In the genomic region with DNA sequence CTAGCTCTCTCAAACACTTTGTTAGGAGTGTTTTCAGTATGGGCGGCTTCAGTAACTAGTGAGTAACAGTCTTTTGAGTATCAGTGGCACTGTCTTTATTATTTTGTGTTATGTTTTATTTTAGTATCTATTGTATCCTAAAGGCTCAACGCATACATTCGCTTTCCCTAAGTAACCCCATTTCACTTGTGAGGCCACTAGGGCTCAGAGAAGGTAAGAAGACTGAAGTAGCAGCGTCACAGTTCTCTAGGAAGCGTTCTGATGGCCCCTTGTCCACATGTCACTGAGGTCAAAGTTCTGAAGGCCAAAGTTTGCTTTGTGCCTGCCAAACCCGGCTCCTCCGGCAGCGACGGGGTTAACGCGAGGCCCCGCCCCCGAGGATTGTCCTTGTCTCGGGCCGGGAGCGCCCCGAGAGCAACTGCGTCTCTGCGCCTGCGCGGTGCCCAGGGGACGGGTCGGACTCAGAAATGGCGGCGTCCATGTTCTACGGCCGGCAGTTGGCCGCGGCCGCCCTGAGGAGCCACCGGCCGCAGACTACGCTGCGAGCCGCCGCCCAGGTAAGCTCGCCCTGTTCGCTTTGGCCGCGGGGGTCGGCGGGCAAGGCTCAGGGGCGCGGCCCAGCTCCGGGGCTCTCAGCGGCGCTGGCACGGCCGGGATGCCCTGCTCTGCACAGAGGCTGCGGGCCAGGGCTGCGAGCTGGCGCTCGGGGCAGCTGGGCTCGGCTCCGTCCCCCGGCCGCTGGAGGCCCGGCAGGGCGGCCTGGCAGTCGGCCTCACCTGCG, we compare ENCODE assay signal across 7 mouse cellular contexts. TPM values are rescaled to one million over a fixed set of nuclear protein-coding genes. Genes with fewer than 3 reads are reported as not detected.
A peak's percentile ranks its signal among the peaks of the same experiment; 100 is the strongest.
DNase-seq lines count a peak whose midpoint lies in the region; ATAC-seq lines count a peak whose summit lies in the region.

No protein-coding gene starts in this region.

- peak; percentile 98 for ATAC-seq in intestine, embryonic 15.5 days

- peak overlapping the region; percentile 97 for H3K9ac ChIP-seq in intestine, embryonic 15.5 days

- DNase-seq in adrenal gland, adult 2 months = peak; percentile 96
- DNase-seq in embryo, embryonic 11.5 days (ENCODE audit: low read depth, low spot score) = peak; percentile 91
- DNase-seq in gastrocnemius, postnatal 36 days = peak; percentile 94 to 97
- DNase-seq in left cerebral cortex, postnatal 25 days (ENCODE audit: low spot score in 2 of 2) = peak; percentile 93
- peak; percentile 97 for DNase-seq in midbrain, embryonic 10.5 days (ENCODE audit: low spot score)
- DNase-seq in right cerebral cortex, postnatal 4 days = peak; percentile 98

- intact Hi-C loops in gastrocnemius, postnatal 36 days (cut with DNase I) = loop anchor here (2.0 kb wide), 1 partner anchor 28 kb away; the partner anchor contains the start of gene Sucla2
- intact Hi-C loops in left cerebral cortex, postnatal 25 days (cut with DNase I) = no loop called here

- H3K4me2 ChIP-seq in intestine, embryonic 15.5 days (replicated peaks) = peak overlapping the region; percentile 64

- WGBS in intestine, embryonic 15.5 days = 4% methylated on average over 59 of the region's 61 CpGs
- 4% methylated on average over 61 of the region's 61 CpGs for WGBS in midbrain, embryonic 10.5 days

- H3K4me1 ChIP-seq in intestine, embryonic 15.5 days (replicated peaks) = peaks cover 5% of the 10 kb centered on the region
- H3K4me1 ChIP-seq in midbrain, embryonic 10.5 days = peaks cover 20% of the 10 kb centered on the region

- no peaks in the 10 kb centered on the region for H3K27me3 ChIP-seq in intestine, embryonic 15.5 days (replicated peaks)
- no peaks in the 10 kb centered on the region for H3K27me3 ChIP-seq in midbrain, embryonic 10.5 days (ENCODE audit: low read depth, poor library complexity, severe bottlenecking)

- H3K9me3 ChIP-seq in intestine, embryonic 15.5 days = no peaks in the 10 kb centered on the region
- H3K9me3 ChIP-seq in midbrain, embryonic 10.5 days (replicated peaks) = no peaks in the 10 kb centered on the region

- no peaks in the 10 kb centered on the region for H3K36me3 ChIP-seq in intestine, embryonic 15.5 days
- peaks cover 22% of the 10 kb centered on the region for H3K36me3 ChIP-seq in midbrain, embryonic 10.5 days

- H3K4me3 ChIP-seq in intestine, embryonic 15.5 days (replicated peaks) = peak overlapping the region; percentile 74
- peak overlapping the region; percentile 91 for H3K4me3 ChIP-seq in midbrain, embryonic 10.5 days

- H3K27ac ChIP-seq in intestine, embryonic 15.5 days = peak overlapping the region; percentile 79
- peak overlapping the region; percentile 96 for H3K27ac ChIP-seq in midbrain, embryonic 10.5 days (replicated peaks)

RNA-seq across cellular contexts. Expression of gene Nudt15, which starts 4.5 kb away (rescaled TPM):
- 1 to 10 TPM; 4.6 to 7.7 TPM for total RNA-seq in adrenal gland, adult 2 months (2021)
- polyA plus RNA-seq in adrenal gland, adult 2 months (2012; rRNA removed) = 0.90 and 1.2 TPM in 2 replicates
- total RNA-seq in gastrocnemius, postnatal 36 days (2021) = 1 to 10 TPM; 6.1 to 6.4 TPM
- polyA plus RNA-seq in intestine, embryonic 15.5 days (2015; fragmentation: Nextera tagmentation; extraction: Ambion mirVana) = 6.3 and 6.7 TPM in 2 replicates
- total RNA-seq in left cerebral cortex, postnatal 25 days (2021) = 1 to 10 TPM; 4.5 to 6.4 TPM
- polyA plus RNA-seq in midbrain, embryonic 10.5 days (2016; fragmentation: Nextera tagmentation; extraction: Ambion mirVana) = 10.3 and 10.6 TPM in 2 replicates

RNA-seq across cellular contexts. Expression of gene Sucla2, which starts 27.4 kb away (rescaled TPM):
- 100 to 1,000 TPM; 303 to 488 TPM for total RNA-seq in adrenal gland, adult 2 months (2021)
- polyA plus RNA-seq in adrenal gland, adult 2 months (2012; rRNA removed) = 25.6 and 34.3 TPM in 2 replicates
- 100 to 1,000 TPM; 486 to 490 TPM for total RNA-seq in gastrocnemius, postnatal 36 days (2021)
- 117 and 132 TPM in 2 replicates for polyA plus RNA-seq in intestine, embryonic 15.5 days (2015; fragmentation: Nextera tagmentation; extraction: Ambion mirVana)
- total RNA-seq in left cerebral cortex, postnatal 25 days (2021) = 100 to 1,000 TPM; 146 to 164 TPM
- 104 and 109 TPM in 2 replicates for polyA plus RNA-seq in midbrain, embryonic 10.5 days (2016; fragmentation: Nextera tagmentation; extraction: Ambion mirVana)

RNA-seq across cellular contexts. Expression of gene Med4, which starts 42.7 kb away (rescaled TPM):
- total RNA-seq in adrenal gland, adult 2 months (2021) = 10 to 100 TPM; 21.6 to 22.5 TPM
- polyA plus RNA-seq in adrenal gland, adult 2 months (2012; rRNA removed) = 3.5 and 4.1 TPM in 2 replicates
- 10 to 100 TPM in 1 of 2 experiments, 1 to 10 TPM in 1; 9.3 to 11.8 TPM for total RNA-seq in gastrocnemius, postnatal 36 days (2021)
- polyA plus RNA-seq in intestine, embryonic 15.5 days (2015; fragmentation: Nextera tagmentation; extraction: Ambion mirVana) = 65.9 and 67.6 TPM in 2 replicates
- total RNA-seq in left cerebral cortex, postnatal 25 days (2021) = 10 to 100 TPM; 26.5 to 27.5 TPM
- 114 TPM in 2 replicates for polyA plus RNA-seq in midbrain, embryonic 10.5 days (2016; fragmentation: Nextera tagmentation; extraction: Ambion mirVana)

Comparison
In these comparisons a context has a peak if more than half of its experiments do, and no peak if none do; other contexts are left out.
1. Peak in every context shown above with its lines: DNase-seq, ATAC-seq, H3K4me3 ChIP-seq and H3K27ac ChIP-seq.